Mouse (Mus musculus) forebrain, embryonic 11.5 days (tissue): ENCODE measurements around the gene Pitx1. TPM values are rescaled to one million over a fixed set of nuclear protein-coding genes. Genes with fewer than 3 reads are reported as not detected.

Experiments
- ATAC-seq: fragments of 200-750 bp; cut with Nextera tagmentation; replicated peaks from 2 replicates; pipeline ENCODE4 v1.8.0; 2017; ENCODE audit warnings: moderate TSS enrichment; ENCODE audit not compliant: low FRiP score
- DNase-seq: peaks from one replicate; pipeline ENCODE4 v3.0.0-alpha.2; 2017; ENCODE audit warnings: low spot score
- H3K27ac ChIP-seq: fragments of 300-500 bp; sonication (generic); 2 replicates; pipeline ENCODE4 v1.5.1; 2014; ENCODE audit warnings: low read depth, low read length
- H3K27me3 ChIP-seq: fragments of 300-500 bp; sonication (generic); 2 replicates; pipeline ENCODE4 v1.6.1; 2014; ENCODE audit warnings: mild to moderate bottlenecking, low read length, mixed read lengths; ENCODE audit not compliant: control insufficient read depth, insufficient read depth
- H3K36me3 ChIP-seq: fragments of 300-500 bp; sonication (generic); 2 replicates; pipeline ENCODE4 v1.6.1; 2014; ENCODE audit warnings: mild to moderate bottlenecking, low read length, moderate library complexity, mixed read lengths; ENCODE audit not compliant: control insufficient read depth, insufficient read depth
- H3K4me1 ChIP-seq: fragments of 300-500 bp; sonication (generic); replicated peaks from 2 replicates; pipeline ENCODE4 v1.6.1; 2014; ENCODE audit warnings: low read length, mixed read lengths; ENCODE audit not compliant: control insufficient read depth, insufficient read depth
- H3K4me2 ChIP-seq: fragments of 300-500 bp; sonication (generic); 2 replicates; pipeline ENCODE4 v1.6.1; 2014; ENCODE audit warnings: low read depth, mild to moderate bottlenecking, low read length, moderate library complexity, mixed read lengths; ENCODE audit not compliant: severe bottlenecking
- H3K4me3 ChIP-seq: fragments of 300-500 bp; sonication (generic); 2 replicates; pipeline ENCODE4 v1.5.1; 2014; ENCODE audit warnings: low read depth, low read length
- H3K9ac ChIP-seq: fragments of 300-500 bp; sonication (generic); 2 replicates; pipeline ENCODE4 v1.6.1; 2014; ENCODE audit warnings: low read length
- H3K9me3 ChIP-seq: fragments of 300-500 bp; sonication (generic); 2 replicates; pipeline ENCODE4 v1.6.1; 2016; ENCODE audit warnings: low read length, mixed read lengths; ENCODE audit not compliant: control insufficient read depth
- WGBS: fragments of 180-500 bp; shearing (Covaris S2); extraction: QIAGEN DNeasy Blood & Tissue Kit; methylation state at CpG from one replicate; pipeline ENCODE4 v1.1.7; 2014; 5-methylcytosine and 5-hydroxymethylcytosine counted together
- polyA plus RNA-seq: library from polyadenylated mRNA; unstranded; fragments of >200 nt; fragmentation: Nextera tagmentation; extraction: Ambion mirVana; gene quantifications from 2 replicates; pipeline ENCODE4 v1.2.1, GENCODE M21; 2014

Pitx1 gene
- polyA plus RNA-seq = 0.76 and 0.99 TPM in 2 replicates

DNA sequence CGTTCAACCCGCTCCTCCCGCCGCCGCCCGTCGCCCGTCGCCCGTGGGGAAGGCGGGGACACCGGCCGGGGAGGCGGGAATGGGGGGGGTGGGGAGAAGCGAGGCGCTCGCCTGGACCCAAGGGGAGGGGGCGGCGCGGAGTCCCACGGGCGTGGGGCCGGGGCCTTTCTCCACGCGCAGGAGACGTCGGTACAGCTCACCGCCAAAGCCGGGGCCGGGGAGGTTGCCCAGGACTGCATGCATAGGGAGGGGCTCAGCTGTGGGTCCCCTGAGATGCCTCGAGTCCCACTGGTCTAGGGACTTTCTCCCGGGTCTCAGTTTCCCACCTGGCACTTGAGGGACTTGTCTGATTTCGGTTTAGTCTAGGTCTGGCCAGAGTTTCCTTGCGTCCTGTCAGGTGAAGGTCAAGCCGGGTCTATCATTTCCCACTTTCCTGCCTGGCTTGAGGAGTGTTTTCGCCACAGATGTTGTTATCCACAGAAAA lies at the start of gene Pitx1:
Gene Pitx1, minus strand, starts transcription at position 51 of the 484 bp plus-strand sequence.
- ATAC-seq = no peak
- Histone ChIP-seq H3K27me3 (peaks cover 95% of the 10 kb centered on the region), H3K4me3 (no peak within 1 kb of the TSS), H3K4me2 (no peak within 1 kb of the TSS), H3K9ac (no peak within 1 kb of the TSS), H3K4me1 (peaks cover 8% of the 10 kb centered on the region; the same call in 1 of the 2 replicates), H3K9me3 (no peaks in the 10 kb centered on the region; the same call in 1 of the 2 replicates), H3K27ac (no peak within 1 kb of the TSS), H3K36me3 (no peaks in the 10 kb centered on the region)
- 2% methylated on average over 33 of the region's 36 CpGs for WGBS
- peak; percentile 68 for DNase-seq

DNA sequence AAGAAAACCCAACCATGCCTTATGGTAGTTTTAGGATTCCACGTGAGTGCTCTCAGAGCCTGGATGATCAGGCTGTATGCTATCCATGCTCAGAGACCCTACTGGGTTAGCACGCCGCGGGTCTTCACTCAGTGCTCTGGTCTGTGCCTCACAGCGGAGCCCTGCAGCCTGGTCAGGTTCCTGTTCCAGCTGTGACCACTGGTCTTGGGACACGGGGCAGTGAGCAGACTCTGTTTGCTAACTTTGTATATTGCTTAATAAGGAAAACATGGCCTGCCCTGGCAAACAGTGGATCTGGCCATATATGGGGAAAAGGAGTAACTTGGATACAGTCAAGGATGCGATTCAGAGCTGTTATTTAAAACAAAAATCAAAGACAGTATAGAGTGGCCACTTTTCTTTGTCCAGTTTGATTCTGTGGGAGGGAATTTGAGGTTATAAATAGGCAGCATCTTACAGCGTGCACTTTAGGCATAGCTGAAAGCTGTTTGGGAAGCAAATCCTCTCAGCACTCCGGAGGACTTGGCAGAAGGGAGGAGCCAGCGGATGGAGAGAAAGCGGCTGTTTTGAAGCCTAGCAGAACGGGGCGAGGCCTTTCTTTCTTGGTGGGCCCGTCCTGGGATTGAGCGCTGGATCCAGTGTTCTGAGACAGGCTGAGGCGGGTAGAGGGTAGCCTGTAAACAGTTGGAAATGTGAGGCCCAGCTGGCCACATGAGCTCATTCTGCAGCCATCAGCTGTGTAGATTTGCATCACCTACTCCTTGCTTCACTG lies 45.6 kb upstream of the Pitx1 start:
- 49% methylated on average over 16 of the region's 16 CpGs for WGBS

GRCm38 (mm10) chr13:55878353-55878752 lies 42.4 kb upstream of the Pitx1 start:
- ATAC-seq = no peak
- no peak for DNase-seq
- H3K4me1 ChIP-seq = no peaks in the 10 kb centered on the region
- no peak overlapping the region for H3K27ac ChIP-seq
- no peaks in the 10 kb centered on the region for H3K9me3 ChIP-seq
- H3K4me2 ChIP-seq = no peak overlapping the region
- H3K27me3 ChIP-seq = no peaks in the 10 kb centered on the region
- WGBS = 92% methylated on average over 4 of the region's 4 CpGs
- H3K9ac ChIP-seq = no peak overlapping the region
- no peaks in the 10 kb centered on the region for H3K36me3 ChIP-seq
- no peak overlapping the region for H3K4me3 ChIP-seq

More for the DNA sequence above, 45.6 kb upstream of the Pitx1 start:
- ATAC-seq (no peak), DNase-seq (no peak)
- Histone ChIP-seq H3K4me1 (no peaks in the 10 kb centered on the region), H3K4me3 (no peak overlapping the region), H3K4me2 (no peak overlapping the region), H3K36me3 (no peaks in the 10 kb centered on the region), H3K9me3 (no peaks in the 10 kb centered on the region), H3K27ac (no peak overlapping the region), H3K9ac (no peak overlapping the region), H3K27me3 (no peaks in the 10 kb centered on the region)

- H3K27ac ChIP-seq = no peak overlapping the region
- no peak for ATAC-seq
- H3K27me3 ChIP-seq = no peaks in the 10 kb centered on the region
- H3K4me3 ChIP-seq = no peak overlapping the region
- H3K36me3 ChIP-seq = no peaks in the 10 kb centered on the region
- H3K4me2 ChIP-seq = no peak overlapping the region
- no peaks in the 10 kb centered on the region; the same call in 1 of the 2 replicates for H3K9me3 ChIP-seq
- 84% methylated on average over 7 of the region's 7 CpGs for WGBS
- no peaks in the 10 kb centered on the region for H3K4me1 ChIP-seq
- no peak overlapping the region for H3K9ac ChIP-seq
- no peak for DNase-seq
Measured at GRCm38 (mm10) chr13:55871410-55871809, 35.4 kb upstream of the Pitx1 start.

DNA sequence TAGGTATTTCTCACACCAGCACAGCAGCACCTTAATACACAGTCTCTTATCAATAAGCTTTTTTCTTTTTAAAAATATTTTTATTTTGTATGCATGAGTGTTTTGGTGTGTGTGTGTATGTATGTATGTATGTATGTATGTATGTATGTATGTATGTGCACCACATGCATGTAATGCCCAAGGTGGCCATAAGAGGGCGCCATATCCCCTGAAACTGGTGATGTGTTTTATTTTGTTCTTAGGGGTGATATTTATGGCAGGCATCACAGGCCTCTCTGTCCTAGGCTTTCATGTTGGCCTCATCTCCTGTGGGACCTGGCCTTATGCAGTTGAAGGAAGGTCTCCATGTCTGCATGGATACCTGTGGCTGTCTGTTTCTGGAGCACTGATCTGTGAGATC lies 34.0 kb upstream of the Pitx1 start:
- no peaks in the 10 kb centered on the region for H3K4me1 ChIP-seq
- H3K36me3 ChIP-seq = no peaks in the 10 kb centered on the region
- no peak overlapping the region for H3K9ac ChIP-seq
- no peaks in the 10 kb centered on the region for H3K27me3 ChIP-seq
- no peak overlapping the region for H3K4me3 ChIP-seq
- H3K9me3 ChIP-seq = no peaks in the 10 kb centered on the region; the same call in 1 of the 2 replicates
- H3K4me2 ChIP-seq = no peak overlapping the region
- no peak overlapping the region for H3K27ac ChIP-seq
- WGBS = 79% methylated on average over 1 of the region's 1 CpGs
- DNase-seq (no peak), ATAC-seq (no peak)

DNA sequence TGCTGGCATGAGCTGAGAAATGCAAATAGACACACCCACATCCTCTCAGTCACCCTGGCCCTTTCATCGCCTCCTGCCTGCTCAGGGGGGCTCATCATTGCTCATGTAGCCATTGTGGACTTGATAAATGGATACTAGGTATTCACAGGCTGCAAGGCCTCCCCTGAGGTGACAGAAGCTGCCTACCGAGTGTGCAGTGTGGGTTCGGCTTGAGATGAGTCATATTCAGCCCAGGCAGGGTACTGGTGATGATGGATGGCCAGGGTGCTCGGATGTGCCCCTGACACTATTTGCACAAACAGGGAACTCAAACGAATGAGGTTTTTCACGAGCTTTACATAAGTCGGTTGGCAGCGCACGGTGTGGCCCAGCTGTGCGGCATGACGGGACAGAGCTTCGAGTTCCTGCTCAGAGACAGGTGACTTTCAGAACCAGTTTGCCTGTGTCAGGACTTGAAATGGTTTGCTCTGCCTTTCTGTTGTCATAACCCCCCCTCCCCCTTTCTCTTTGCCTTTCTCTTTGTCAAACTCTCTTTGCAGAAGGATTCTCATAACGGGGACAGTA lies 31.6 kb upstream of the Pitx1 start:
- H3K4me2 ChIP-seq = no peak overlapping the region
- no peaks in the 10 kb centered on the region for H3K36me3 ChIP-seq
- ATAC-seq (no peak), DNase-seq (no peak)
- 80% methylated on average over 13 of the region's 13 CpGs for WGBS
- no peaks in the 10 kb centered on the region for H3K27me3 ChIP-seq
- no peaks in the 10 kb centered on the region; the same call in 1 of the 2 replicates for H3K9me3 ChIP-seq
- no peak overlapping the region for H3K9ac ChIP-seq
- H3K4me3 ChIP-seq = no peak overlapping the region
- H3K4me1 ChIP-seq = no peaks in the 10 kb centered on the region
- H3K27ac ChIP-seq = no peak overlapping the region

- H3K27me3 ChIP-seq = no peaks in the 10 kb centered on the region
- peak overlapping the region; percentile 8; the same call in 1 of the 2 replicates for H3K4me2 ChIP-seq
- DNase-seq = peak; percentile 55
- no peak overlapping the region for H3K4me3 ChIP-seq
- H3K36me3 ChIP-seq = no peaks in the 10 kb centered on the region
- no peak for ATAC-seq
- no peak overlapping the region for H3K27ac ChIP-seq
- H3K9me3 ChIP-seq = no peaks in the 10 kb centered on the region
- no peak overlapping the region for H3K9ac ChIP-seq
- H3K4me1 ChIP-seq = peaks cover 11% of the 10 kb centered on the region
- whole genome bisulfite sequencing = 17% methylated on average over 10 of the region's 10 CpGs
Measured at GRCm38 (mm10) chr13:55860483-55860882, 24.5 kb upstream of the Pitx1 start.

DNA sequence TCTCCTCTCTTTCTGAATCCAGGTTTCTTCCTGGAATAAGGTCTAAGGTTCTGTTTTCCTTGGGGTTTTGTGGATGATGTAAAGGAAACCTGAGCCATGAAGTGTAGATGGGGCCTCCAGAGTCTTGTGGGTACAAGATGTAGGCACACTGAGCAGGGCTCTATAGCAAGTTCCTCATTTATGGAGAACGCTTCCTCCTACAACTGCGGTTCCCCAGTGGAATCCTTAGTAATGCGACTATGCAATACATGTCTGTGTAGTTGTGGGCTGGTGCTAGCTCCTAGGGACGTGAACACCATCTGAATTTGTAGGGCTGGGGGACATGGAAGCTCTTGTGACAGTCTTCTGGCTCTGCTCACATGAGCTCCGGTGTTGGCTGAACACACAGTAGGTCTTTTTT lies 22.5 kb upstream of the Pitx1 start:
- WGBS = 93% methylated on average over 5 of the region's 5 CpGs
- no peak overlapping the region for H3K9ac ChIP-seq
- peaks cover 11% of the 10 kb centered on the region for H3K4me1 ChIP-seq
- no peaks in the 10 kb centered on the region for H3K36me3 ChIP-seq
- H3K4me3 ChIP-seq = no peak overlapping the region
- ATAC-seq (no peak), DNase-seq (no peak)
- H3K27me3 ChIP-seq = no peaks in the 10 kb centered on the region
- H3K4me2 ChIP-seq = no peak overlapping the region
- no peaks in the 10 kb centered on the region for H3K9me3 ChIP-seq
- no peak overlapping the region for H3K27ac ChIP-seq
